Mouse (Mus musculus) forebrain, embryonic 15.5 days (tissue): ENCODE measurements around the gene Evi2. TPM values are rescaled to one million over a fixed set of nuclear protein-coding genes. Genes with fewer than 3 reads are reported as not detected.

Experiments
- ATAC-seq: fragments of 200-750 bp; cut with Nextera tagmentation; replicated peaks from 2 replicates; pipeline ENCODE4 v1.8.0; 2017; ENCODE audit warnings: mild to moderate bottlenecking, moderate TSS enrichment, moderate library complexity
- H3K27ac ChIP-seq: fragments of 300-500 bp; sonication (generic); replicated peaks from 2 replicates; pipeline ENCODE4 v1.5.1; 2015; ENCODE audit warnings: mild to moderate bottlenecking, inconsistent platforms
- H3K27me3 ChIP-seq: fragments of 300-500 bp; sonication (generic); 2 replicates; pipeline ENCODE4 v1.6.1; 2015; ENCODE audit warnings: inconsistent platforms
- H3K36me3 ChIP-seq: fragments of 300-500 bp; sonication (generic); 2 replicates; pipeline ENCODE4 v1.6.1; 2015; ENCODE audit warnings: mild to moderate bottlenecking, inconsistent platforms
- H3K4me1 ChIP-seq: fragments of 300-500 bp; sonication (generic); 2 replicates; pipeline ENCODE4 v1.6.1; 2015; ENCODE audit warnings: inconsistent platforms
- H3K4me2 ChIP-seq: fragments of 300-500 bp; sonication (generic); replicated peaks from 2 replicates; pipeline ENCODE4 v1.6.1; 2015; ENCODE audit warnings: mild to moderate bottlenecking, inconsistent platforms
- H3K4me3 ChIP-seq: fragments of 300-500 bp; sonication (generic); 2 replicates; pipeline ENCODE4 v1.5.1; 2015; ENCODE audit warnings: mild to moderate bottlenecking, inconsistent platforms
- H3K9ac ChIP-seq: fragments of 300-500 bp; sonication (generic); replicated peaks from 2 replicates; pipeline ENCODE4 v1.6.1; 2015; ENCODE audit warnings: mild to moderate bottlenecking, inconsistent platforms
- H3K9me3 ChIP-seq: fragments of 300-500 bp; sonication (generic); 2 replicates; pipeline ENCODE4 v1.6.1; 2016; ENCODE audit warnings: inconsistent platforms
- WGBS: fragments of 180-500 bp; shearing (Covaris S2); methylation state at CpG from one replicate; pipeline ENCODE4 v1.1.7; 2015; ENCODE audit warnings: mixed read lengths; 5-methylcytosine and 5-hydroxymethylcytosine counted together
- polyA plus RNA-seq: library from polyadenylated mRNA; unstranded; fragments of >200 nt; fragmentation: Nextera tagmentation; extraction: Ambion mirVana; gene quantifications from 2 replicates; pipeline ENCODE4 v1.2.1, GENCODE M21; 2015

The Evi2 gene
- polyA plus RNA-seq, 1 experiment from 2014 or later = 0.45 TPM

DNA sequence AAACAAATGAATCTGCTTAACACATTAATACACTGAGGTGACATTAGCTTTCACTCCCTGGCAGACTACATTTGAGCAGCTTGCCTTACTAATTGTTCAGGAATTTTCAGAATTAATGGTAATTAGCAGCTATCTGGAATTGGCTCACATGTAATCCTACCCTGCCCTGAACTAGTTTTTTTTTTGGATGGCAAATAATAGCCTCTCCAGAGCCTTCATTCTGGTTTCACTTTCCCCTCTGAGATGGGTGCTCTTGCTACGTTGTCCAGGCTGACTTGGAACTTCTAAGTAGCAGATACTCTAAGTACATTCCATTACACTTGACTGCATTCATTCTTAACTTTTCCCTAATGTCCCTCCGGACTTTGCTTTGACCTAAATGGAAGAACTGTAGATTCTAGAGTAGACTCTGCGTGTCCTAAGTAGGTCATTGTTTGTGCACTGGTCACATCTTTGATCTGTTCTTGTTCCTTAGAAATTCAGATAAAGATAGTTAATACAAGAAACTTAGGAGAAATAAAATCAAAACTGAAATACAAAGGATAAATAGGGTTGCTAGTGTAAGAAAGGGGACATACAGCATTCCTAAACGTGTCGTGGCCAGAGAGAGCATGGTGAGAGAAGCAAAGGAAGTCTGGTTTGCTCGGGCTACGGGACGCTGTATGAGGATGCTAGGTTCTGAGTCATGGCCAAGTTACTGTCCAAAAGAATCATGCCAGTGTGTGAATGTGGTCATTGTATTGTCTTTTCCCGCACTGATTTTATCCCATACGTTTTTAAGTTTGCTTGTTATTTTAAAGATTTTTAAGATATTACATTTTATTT, 35.2 kb downstream of the Evi2 start:
- ATAC-seq = no peak
- Histone ChIP-seq H3K27me3 (no peaks in the 10 kb centered on the region), H3K4me3 (no peak overlapping the region), H3K9me3 (no peaks in the 10 kb centered on the region), H3K9ac (no peak overlapping the region), H3K4me2 (no peak overlapping the region), H3K36me3 (peaks cover 2% of the 10 kb centered on the region; the same call in 1 of the 2 replicates), H3K4me1 (peaks cover 13% of the 10 kb centered on the region), H3K27ac (peak overlapping the region; percentile 27; the same call in 1 of the 2 replicates)
- 45% methylated on average over 10 of the region's 10 CpGs for WGBS

DNA sequence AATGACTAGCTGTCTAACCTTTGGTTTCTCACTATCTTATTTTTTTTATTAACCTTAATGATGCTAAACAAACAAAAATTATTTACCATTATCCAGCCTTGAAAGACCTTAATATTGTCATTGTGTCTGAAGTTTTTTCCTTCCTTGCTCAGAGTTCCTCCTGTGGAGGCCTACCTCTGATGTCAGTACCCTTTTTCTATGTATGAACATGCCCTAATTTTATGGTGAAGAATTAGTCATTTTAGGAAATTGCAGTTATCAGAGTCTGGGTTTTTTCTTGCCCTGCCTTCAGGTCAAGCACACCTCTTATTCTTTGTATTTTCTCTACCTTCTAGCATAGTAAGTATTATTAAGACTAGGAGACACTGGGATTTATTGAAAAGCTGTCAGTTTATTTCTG, 45.7 kb downstream of the Evi2 start:
- no peak overlapping the region for H3K4me2 ChIP-seq
- H3K27me3 ChIP-seq = no peaks in the 10 kb centered on the region
- no peaks in the 10 kb centered on the region for H3K4me1 ChIP-seq
- no peak overlapping the region for H3K4me3 ChIP-seq
- H3K9me3 ChIP-seq = no peaks in the 10 kb centered on the region
- H3K36me3 ChIP-seq = peaks cover 13% of the 10 kb centered on the region; the same call in 1 of the 2 replicates
- no peak overlapping the region for H3K9ac ChIP-seq
- no peak overlapping the region for H3K27ac ChIP-seq
- ATAC-seq = no peak

DNA sequence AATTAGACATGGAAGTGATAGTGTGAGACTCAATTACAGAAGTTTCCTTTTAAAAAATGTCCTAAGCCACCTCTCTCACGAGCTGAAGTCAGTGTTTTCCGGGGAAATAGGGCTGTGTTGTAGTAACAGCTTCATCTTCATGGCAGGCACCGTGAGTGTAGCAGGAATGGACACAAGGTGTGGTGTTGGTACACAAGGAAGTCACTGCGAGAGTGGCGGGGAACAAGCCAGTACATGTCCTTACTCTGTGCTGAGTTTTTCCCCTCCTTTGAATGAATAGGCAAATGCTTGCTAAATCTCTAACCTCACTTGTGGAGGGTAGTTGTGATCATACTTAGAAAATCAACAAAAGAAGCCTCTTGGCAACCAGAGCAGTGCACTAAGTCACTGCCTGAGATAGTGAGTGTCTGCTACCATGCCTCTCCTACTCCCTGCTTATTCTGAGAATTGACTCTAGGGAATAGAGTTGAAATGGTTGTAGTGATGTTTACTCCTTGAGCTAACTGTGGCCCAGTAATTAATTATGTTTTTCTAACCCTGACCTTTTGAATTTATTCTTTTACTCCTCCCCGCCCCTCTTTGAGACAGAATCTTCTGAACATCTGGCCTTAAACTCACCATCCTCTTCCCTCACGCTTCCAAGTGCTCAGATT, 46.4 kb downstream of the Evi2 start:
- Histone ChIP-seq H3K9me3 (no peaks in the 10 kb centered on the region), H3K9ac (no peak overlapping the region), H3K27ac (no peak overlapping the region), H3K4me2 (no peak overlapping the region), H3K4me1 (no peaks in the 10 kb centered on the region), H3K27me3 (no peaks in the 10 kb centered on the region), H3K4me3 (no peak overlapping the region), H3K36me3 (peaks cover 13% of the 10 kb centered on the region; the same call in 1 of the 2 replicates)
- ATAC-seq = no peak
- 89% methylated on average over 7 of the region's 7 CpGs for WGBS

DNA sequence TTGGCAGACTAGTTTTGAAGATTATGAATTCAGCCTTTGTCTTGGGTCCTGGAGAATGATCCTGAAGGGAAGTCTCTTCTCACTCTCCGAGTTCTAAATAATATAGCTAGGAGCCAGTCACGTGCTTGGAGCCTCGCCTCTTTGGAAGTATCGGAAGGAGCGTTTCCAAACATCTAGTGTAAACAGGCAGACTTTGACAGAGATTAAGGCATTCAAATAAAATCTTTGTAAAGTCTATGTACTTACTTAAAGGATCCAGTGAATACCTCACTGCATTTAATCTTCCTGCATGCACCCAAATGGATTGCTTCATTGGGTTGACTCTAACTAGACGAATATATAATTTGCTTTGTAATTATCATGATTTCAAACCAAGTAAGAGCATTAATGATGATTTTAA, 47.0 kb downstream of the Evi2 start:
- Histone ChIP-seq H3K4me1 (no peaks in the 10 kb centered on the region), H3K4me3 (no peak overlapping the region), H3K27ac (no peak overlapping the region), H3K9ac (no peak overlapping the region), H3K27me3 (no peaks in the 10 kb centered on the region), H3K9me3 (no peaks in the 10 kb centered on the region), H3K4me2 (no peak overlapping the region), H3K36me3 (peaks cover 14% of the 10 kb centered on the region; the same call in 1 of the 2 replicates)
- ATAC-seq = no peak
- WGBS = 88% methylated on average over 6 of the region's 6 CpGs

DNA sequence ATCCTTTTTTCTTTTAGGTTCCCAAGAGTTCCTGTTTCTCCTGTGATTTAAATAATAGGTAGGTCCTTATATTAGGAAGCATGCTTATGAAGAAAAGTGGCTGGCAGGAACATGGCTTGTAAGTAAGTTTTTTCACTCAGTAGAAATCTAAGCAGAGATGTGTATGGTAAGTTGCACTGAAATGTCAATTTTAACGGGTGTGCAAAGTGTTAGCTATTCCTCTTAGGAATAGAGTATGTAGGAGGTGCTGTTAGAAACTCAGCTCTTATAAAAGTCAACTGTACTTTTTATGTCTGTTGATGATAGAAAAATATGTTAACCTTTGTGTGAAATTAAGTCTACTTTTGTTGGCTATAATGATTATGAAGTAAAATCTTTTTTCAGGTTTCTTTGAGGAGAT, 62.3 kb downstream of the Evi2 start:
- H3K36me3 ChIP-seq = peaks cover 45% of the 10 kb centered on the region
- no peak overlapping the region for H3K27ac ChIP-seq

More for the DNA sequence above, 62.3 kb downstream of the Evi2 start:
- H3K4me1 ChIP-seq = no peaks in the 10 kb centered on the region
- H3K27me3 ChIP-seq = no peaks in the 10 kb centered on the region
- no peak overlapping the region for H3K4me3 ChIP-seq
- no peaks in the 10 kb centered on the region for H3K9me3 ChIP-seq
- WGBS = 80% methylated on average over 1 of the region's 1 CpGs
- ATAC-seq = no peak
- no peak overlapping the region for H3K4me2 ChIP-seq
- H3K9ac ChIP-seq = no peak overlapping the region

Other genes starting within 250 kb of the Evi2 start
- not detected in 2 replicates for gene Gm9964, start 233.7 kb downstream of the Evi2 start, polyA plus RNA-seq
- 5.9 and 6.4 TPM in 2 replicates for gene Nf1, start 190.9 kb downstream of the Evi2 start, polyA plus RNA-seq
- gene Omg, start 26.5 kb downstream of the Evi2 start, polyA plus RNA-seq = 2.3 and 3.0 TPM in 2 replicates
- gene Evi2b, start 6.8 kb downstream of the Evi2 start, polyA plus RNA-seq = not detected in 2 replicates
- 2.2 and 3.9 TPM in 2 replicates for gene Evi2a, start within 50 bp of the Evi2 start, polyA plus RNA-seq
- gene Rab11fip4, start 60.6 kb upstream of the Evi2 start, polyA plus RNA-seq = 25.6 TPM in 2 replicates